Mouse (Mus musculus): ENCODE measurements around the gene Sema4c.

Sema4c gene

DNA sequence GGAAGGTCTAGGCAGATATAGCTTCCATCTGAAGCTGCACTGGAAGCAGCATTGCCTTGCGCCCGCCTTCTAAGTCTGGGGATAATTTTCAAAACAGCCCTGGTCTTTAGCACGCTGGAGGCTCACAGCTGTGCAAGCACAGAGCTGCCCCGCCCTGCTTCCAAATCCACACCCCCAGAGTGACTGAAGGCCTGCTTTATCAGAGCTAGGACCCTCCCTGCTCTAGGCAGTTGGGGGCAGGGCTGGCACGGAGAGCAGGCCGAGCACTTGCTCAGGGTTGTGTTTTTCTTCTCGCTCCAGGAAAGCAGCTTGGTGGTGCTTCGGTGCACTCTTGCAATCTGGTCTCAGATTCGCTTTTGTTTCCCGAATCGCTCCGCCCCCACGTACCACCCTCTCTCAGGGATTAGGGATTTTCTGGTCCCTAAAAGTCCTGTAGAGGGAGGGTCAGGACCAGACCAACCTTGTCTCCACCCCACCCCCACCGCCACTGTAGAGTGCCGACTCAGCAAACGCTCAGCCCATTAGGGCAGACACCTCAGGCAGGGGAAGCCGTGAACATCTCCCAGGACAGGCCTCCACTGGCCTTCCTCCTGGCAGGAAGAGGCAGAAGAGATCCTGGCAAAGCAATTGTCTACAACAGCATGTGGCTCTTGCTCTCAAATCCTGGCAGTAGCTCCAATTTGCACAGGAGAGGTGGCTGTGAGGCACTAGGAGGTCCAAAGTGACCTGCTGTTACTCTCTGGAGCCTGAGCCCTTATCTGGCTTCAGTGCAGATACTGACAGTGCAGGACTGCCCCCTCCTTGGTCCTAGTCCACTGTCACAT, 22.4 kb upstream of the Sema4c start:
- peak; percentile 67 to 81 for DNase-seq (ENCODE audit: inconsistent age in 2 of 2, low spot score in 1 of 2)

DNA sequence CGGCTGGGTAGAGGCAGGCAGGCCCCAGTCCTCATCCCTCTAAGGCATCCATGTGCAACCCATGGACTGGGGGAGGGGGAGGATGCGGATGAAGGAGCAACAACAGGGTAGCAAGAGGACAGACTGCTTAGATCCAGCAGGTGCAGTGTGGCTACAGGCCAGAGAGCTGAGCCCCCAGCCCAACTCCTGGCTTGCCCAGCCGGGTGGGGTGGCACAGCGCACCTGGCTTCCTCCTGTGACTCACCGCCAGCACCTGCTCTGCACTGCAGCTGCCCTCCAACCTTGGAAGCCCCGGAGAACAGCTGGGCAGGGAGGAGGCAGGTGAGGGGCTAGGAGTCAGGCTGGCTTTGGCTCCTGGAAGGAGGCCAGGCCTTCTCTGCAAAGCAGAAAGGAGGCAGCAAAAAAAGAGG, 21.8 kb upstream of the Sema4c start:
- no peak for DNase-seq (ENCODE audit: inconsistent age in 2 of 2, low spot score in 1 of 2)

DNA sequence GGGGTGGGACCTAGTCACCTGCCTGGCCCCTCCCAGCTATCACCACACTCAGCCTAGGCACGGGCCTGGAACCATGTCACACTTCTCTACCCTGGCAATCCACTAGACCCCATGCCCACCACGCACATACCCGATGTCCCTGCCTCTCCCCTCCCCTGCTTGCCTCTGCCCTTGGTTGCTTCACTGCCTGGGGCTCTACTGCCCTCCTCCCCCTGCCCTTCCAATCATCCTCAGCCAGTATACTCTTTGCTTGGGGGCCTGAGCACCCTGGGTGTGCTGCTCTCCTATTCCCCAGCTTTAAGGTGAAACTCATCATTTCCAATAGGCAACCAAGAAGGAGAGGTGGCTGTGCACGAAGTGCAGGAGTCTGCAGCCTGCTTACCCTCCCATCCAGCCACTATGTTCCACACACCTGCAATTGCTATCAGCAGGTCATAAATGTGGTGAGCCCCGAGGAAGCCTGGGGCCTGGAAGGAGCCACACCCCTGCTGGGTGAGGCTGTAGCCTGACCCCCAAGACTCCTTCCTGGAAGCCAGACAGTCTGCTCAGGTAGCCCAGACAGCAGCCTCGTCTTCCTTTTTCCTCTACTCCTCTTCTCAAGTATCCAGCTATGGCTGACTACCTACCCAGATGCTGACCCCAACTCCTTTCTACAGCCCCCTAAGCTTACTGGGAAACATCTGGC, 19.0 kb upstream of the Sema4c start:
- DNase-seq (ENCODE audit: inconsistent age in 2 of 2, low spot score in 1 of 2), result no peak

DNA sequence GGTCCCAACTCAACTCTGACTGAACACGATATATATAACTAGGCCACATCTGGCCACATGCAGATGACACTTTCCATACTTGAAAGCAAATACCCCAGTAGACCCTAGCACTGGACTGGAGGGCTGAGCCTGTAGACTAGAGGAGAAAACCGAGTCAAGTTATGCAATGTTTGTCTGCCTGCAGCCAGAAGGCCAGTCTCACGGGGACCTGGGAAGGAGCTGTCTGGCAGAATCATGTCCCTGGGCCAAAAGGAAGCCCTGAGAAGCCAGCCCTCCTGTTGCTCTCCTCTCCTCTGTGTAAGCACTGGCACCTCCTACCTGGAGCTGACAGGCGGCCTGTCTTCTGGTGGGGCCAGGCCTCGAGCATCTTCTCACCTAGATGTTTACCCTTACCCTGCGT, 17.2 kb upstream of the Sema4c start:
- DNase-seq (ENCODE audit: inconsistent age in 2 of 2, low spot score in 1 of 2), result no peak

DNA sequence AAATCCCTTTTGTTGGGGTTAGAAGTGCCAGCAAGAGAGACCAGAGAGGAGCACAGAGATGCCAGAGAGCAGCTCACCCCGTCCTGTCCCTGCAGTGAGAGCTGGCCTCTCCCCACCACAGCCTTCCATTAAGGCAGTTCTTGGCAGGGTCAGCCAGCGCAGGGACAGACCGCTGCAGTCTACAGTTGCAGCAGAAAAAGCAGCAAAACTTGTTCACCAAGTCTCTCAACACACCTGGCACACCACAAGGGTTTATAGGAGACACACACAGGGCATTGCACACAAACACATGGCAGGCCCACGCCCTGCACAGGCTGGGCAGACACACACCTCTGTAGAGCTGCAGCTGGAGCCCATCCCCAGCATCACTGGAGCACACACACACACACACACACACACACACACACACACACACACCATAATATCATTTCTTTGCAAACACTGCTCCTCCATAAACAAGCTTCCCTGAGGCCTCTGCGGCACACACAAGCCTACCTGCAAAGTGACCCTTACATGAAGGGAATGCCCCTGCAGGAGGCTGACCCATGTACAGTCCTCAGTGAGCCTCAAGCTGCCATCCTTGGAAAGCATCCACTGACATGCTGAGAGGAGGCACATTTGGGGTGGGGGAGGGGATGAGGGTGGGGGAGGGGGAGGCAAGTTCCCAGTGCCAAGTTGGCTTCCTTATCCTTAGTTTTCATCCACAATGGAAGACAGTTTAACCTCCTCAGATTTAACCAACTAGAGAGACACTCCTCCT, 16.2 kb upstream of the Sema4c start:
- no peak for DNase-seq (ENCODE audit: inconsistent age in 2 of 2, low spot score in 1 of 2)

DNA sequence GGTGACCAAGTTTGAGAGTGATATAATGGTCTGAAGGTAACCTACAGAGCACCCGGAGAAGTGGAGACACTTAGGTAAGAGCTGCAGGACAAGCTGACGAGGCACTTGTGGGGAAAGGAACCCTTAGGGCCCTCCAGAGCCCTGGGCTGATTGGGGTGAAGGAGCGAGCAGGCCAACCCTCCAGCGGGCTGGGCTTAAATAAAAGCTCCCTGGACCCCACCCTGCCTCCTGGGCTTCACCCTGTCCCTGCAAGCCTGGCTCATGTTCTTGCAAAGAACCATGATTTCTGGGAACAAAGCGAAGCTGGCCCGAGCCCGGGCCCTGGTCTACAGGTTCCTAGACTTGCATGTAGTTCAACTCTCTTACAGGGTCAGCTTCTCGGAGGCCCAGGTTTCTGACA, 15.4 kb upstream of the Sema4c start:
- no peak for DNase-seq (ENCODE audit: inconsistent age in 2 of 2, low spot score in 1 of 2)

DNA sequence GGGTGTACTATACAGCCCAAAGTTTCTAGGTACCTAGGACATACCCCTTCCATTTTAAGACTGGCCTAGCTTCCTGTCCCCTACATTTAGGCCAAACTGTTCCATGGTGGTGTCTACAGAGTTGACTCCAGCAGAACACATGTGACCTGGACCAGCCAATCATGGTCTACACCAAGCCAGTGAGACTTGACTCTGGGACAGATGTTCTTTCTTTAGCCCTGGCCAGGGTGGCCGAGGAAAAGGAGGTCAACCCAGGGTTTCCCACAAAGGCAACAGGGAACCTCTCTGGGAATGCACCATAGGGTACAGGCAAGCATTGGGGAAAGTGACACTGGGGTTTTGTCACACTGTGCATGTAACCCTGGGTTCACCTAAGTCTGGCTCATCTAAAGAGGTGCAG, 14.6 kb upstream of the Sema4c start:
- no peak for DNase-seq (ENCODE audit: inconsistent age in 2 of 2, low spot score in 1 of 2)

DNA sequence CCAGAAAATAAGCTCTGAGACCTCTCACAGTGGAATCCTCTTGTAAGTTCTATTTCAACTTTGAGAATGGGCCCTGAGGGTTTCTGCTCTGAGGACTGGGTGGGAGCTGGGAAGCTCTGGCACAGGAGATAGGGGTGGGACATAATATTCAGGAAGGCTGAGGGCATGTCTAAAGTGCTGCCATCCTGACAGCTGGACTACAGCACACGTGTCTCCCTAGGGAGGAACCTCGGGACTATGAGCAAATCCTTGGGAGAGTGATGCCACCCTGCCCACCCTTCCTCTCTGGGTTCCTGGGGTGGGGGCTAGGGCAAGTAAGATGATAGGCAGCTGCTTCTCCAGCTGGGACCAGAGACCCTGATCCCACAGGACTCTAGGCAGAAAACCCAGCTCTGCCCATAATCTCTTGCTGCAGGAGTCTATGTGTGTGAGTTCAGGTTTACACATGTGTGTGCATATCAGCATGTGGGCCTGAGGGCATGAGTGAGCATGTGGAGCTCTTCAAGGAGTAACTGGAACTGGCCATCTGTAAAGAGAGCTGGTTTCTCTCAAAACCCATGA, 14.1 kb upstream of the Sema4c start:
- DNase-seq (ENCODE audit: inconsistent age in 2 of 2, low spot score in 1 of 2), result peak in 1 of 2 experiments; percentile 65

DNA sequence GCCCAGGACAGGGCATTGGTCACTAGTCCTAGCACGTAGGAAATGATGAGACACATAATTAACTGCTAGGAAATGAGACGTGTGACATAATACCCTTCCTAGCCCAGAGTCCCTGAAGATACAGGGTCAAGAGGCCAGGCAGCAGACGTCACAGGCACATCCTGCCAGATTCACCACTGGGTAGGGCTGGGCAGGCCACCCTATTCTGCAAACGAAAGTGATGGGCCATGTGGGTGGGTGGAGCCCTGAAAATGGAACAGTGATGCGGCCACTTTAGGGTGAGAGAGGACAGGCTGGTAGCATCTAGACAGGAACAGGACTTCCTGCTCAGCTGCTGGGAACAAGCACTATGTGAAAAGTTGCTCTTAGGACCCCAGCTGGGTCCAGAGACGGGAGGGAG, 13.5 kb upstream of the Sema4c start:
- peak; percentile 90 to 95 for DNase-seq (ENCODE audit: inconsistent age in 2 of 2, low spot score in 1 of 2)

DNA sequence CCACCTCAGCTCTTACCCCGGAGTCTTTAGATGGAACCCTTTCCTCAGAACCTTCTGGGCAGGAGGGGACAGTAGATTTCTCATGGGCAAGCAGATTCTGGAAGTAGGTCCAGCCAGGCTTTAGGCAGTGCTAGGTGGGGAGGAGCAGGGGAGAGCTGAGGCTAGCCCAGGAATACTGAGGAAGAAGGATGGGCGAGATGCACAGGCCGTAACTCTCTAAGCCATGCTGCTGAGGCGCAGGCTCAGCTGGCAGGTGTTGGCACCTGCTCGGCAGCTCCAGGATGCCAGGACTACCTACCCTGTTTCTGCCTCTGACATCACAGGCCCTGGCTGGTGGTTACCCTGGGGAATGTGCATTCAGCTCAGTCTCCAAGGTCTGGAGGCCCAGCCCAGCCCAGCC, 12.2 kb upstream of the Sema4c start:
- DNase-seq (ENCODE audit: inconsistent age in 2 of 2, low spot score in 1 of 2), result no peak

DNA sequence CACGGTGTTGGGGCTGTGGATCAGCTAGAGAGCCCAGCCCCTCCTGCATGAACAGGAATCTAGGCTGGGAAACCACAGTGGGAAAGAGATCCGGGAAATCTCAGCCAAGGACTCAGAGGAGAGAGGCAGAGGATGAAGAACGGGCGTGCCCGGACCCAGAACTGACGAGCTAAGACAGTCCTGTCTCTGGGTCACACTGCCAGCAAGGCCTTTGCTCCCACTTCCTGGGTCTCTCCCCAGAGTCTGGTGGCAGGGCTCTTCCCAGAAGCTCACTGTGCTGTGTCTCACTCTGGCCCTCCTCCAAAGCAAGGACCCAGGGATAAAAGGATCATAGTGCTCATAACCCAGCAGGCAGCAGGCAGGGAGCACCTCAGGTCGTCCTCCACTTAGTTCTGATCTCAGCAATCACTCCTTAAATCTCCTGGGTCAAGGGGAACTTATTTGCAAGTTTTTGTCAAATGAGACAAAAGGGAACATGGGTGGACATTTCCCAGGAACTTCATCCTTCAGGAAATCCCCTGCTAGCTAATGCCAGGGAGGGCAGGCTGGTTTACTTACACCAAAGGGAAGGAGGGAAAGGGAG, 11.6 kb upstream of the Sema4c start:
- DNase-seq (ENCODE audit: inconsistent age in 2 of 2, low spot score in 1 of 2), result peak; percentile 57 to 75

DNA sequence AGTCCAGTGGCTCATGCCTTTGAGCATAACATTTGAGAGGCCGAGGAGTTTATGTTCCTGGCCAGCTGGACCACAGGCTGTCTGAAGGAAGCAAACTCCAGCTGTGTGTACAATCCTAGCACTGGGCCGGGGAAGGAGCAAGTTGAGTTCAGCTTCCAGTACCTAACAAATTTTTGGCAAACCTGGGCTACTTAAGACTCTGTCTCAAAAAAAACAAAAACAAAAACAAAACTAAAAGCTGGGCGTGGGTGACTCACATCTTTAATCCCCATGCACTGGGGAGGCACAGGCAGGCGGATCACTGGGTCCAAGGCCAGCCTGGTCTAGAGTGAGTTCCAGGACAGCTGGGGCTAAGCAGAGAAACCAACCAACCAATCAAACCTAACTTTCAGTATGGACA, 10.6 kb upstream of the Sema4c start:
- DNase-seq (ENCODE audit: inconsistent age in 2 of 2, low spot score in 1 of 2), result peak; percentile 58 to 79

DNA sequence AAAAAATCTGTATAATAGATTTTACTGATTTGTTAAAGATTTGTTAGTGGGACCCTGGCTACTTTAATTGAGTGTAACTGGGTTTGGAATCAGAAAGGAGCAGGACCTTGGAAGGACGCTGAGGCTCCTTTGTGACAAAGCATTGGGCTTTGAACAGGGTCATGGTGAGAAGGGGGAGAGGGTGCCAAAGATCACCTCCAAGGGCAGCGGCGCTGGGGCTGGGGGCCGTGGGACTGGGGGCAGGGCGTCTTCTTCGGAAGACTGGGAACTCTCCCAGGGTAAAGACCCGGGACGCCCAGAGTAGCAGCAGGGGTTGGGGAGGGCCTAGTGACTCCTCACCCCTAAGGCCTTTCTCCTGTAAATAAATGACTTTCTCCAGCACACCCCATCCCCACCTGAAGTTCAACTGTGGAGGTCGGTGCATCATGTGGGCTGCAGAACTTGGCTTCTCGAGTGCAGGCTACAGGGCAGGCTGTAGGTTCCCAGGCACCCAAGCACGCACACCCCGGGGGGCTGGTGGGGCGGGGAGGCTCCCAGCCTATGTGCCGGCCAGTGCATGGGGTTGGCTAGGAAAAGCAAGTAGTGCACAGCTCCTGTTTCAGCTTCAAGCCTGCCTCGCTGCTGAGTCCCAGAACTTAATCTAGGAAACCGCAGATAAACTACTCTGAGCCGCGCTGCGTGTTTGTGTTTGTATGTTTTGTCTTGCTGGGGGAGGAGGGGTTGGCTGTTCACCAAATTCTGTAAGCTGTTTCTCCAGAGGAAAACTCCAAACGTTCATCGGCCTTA, 9.9 kb upstream of the Sema4c start:
- DNase-seq (ENCODE audit: inconsistent age in 2 of 2, low spot score in 1 of 2), result no peak

DNA sequence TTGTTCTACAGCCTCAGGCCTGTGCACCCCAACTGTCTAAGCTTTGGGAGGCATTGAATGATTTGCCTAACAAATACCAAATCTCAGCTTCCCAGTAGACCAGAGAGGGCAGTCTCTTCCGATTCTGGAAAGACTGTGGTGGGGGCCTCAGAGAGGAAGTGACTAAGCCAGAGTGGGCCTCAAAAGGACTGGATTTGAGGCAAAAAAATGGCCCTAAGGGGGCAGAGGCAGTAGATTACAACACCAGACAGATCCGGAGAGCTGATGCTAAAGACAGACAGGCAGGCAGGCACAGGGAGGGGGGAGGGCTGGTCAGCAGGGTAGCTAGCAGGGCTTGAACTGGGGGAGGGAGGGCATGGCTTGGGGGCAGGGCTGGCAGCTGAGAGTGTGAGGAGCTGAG, 8.3 kb upstream of the Sema4c start:
- DNase-seq (ENCODE audit: inconsistent age in 2 of 2, low spot score in 1 of 2), result no peak

DNA sequence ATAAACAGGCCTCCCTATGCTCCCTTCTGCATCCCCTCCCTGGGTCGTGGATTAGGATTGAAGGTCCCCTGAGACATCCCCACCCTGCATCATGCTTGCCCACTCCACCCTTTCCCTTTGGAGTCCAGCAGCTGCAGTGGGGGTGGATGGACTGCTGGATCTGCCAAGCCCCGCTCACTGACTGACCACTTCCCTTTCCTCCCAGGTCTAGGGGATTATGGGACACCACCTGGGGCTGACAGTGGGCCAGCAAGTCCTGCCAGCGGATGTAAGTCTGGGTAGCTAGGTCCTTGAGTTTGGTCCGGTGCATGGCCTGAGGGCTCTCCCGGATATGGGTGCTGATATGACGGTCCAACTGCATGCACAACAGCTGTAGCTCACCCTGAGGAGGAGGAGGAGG, 6.0 kb upstream of the Sema4c start:
- DNase-seq (ENCODE audit: inconsistent age in 2 of 2, low spot score in 1 of 2), result peak in 1 of 2 experiments; percentile 46

DNA sequence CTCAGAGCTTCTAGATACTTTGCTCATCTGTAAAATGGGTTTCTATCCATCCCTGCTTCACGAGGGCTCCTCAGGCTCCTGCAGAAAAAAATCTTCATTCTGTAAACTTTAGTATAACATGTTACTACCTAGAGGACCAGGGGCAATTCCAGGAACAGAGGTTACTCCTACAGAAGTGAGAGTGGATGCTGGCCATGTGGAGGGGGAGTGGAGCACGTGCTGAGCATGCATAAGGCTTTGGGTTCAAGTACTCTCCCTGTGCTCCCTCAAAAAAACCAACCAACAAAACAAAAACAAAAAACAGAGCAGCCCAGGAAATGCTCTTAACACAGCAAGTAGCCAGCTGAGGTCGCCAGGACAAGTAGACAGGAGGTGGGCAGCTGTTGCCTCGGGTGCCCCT, 5.5 kb upstream of the Sema4c start:
- DNase-seq (ENCODE audit: inconsistent age in 2 of 2, low spot score in 1 of 2), result no peak

DNA sequence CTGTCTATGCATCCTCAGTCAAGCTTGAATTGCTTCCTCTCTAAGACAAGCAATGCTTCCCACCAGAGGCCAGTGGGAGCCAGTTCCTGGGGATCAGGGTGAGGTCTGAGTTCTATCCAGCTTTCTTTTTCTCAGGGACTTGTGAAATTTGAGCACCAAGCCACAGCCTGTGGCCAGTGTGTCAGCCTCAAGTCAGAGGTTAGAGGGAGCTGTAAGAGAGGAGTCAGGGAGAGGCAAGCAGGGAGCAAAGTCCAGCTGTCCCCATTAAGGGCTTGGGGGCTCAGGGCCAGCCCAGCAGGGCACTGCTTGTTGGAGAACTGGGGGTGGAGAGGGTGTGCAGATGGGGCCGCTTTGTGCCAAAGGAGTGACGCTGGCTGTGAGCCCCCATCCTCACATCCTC, 5.0 kb upstream of the Sema4c start:
- no peak for DNase-seq (ENCODE audit: inconsistent age in 2 of 2, low spot score in 1 of 2)

DNA sequence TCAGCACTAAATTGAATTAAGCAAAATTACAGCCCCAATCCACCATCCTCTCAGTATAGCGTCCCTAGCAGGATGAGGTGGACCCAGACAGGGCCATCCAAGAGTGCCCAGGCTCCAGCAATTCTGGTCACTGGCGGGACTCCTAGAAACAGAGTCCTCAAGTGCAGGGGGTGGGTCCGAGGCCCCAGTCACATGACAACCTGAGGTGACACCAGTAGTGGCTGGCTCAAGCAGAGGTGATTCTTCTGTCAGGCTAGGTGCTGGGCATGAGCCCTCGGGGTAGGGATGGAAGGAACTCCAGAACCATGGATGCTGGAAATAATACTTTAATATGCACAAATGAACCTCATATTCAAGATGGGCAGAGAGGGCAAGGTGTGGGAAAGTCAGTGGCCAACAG, 4.2 kb upstream of the Sema4c start:
- DNase-seq (ENCODE audit: inconsistent age in 2 of 2, low spot score in 1 of 2), result no peak

DNA sequence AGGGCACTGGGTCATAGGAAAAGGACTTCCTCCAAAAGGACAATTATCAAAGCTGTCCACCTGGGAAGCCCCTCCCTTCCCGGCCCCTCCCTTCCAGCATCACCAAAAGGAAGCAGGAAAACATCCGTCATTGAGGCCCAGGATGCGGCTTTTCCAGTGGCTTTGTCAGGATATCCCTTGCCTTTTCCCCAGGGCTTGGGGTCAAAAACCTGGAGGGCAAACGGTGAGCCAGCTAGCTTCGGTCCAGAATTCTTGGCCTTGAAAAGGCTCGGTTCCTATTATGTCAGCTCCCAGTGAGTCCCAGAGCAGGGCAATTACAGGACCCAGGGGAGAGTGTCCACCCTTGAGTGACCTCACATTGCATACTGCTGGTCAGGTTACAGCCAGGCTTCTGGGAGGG, 2.8 kb upstream of the Sema4c start:
- peak; percentile 56 to 81 for DNase-seq (ENCODE audit: inconsistent age in 2 of 2, low spot score in 1 of 2)

DNA sequence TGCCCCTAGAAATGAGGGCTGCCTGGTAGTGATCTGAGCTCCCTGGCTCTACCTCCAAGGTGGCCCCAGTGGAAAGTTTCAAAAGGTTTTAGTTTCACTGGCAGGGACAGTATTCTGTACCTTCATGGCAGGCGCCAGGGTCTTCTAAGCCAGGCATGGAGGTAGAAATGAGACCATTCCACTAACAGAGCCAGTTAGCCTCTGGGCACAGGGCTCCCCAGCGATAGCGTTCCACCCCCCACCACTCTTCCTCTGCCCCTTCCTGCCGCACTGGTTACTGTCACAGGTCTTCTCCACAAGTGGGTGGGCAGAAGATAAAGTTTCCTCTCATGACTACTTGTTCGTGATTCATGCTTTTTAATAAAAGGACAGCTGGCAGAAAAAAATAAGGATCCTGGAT, 1.7 kb upstream of the Sema4c start:
- DNase-seq (ENCODE audit: inconsistent age in 2 of 2, low spot score in 1 of 2), result no peak

Data from adrenal gland, adult (tissue).